Mouse (Mus musculus): ENCODE measurements around the gene Ssh2.

DNA sequence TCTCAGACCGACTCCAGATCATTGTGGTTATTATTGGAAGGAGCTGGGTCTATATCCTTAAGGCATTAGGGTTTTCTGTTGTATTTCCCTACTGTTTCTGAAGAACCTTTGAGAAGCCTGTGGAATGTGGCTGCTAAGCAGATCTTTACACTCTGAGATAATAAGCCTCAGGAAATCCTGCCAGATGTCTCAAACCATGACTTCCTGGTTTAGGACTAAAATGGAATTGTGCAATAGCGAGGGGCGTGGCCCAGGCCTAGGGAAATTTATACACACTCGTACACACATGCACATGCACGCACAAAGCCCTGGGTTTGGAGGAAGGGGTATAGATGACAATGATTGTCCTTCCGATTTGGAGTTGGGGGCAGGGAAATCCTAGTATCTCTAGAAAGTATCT is 193.8 kb downstream of the Ssh2 start:
- no peak for TF ChIP-seq GATA1 (IDR thresholded peaks at IDR 0.05; ENCODE audit: low read length)
- TF ChIP-seq TAL1 (IDR thresholded peaks at IDR 0.05; ENCODE audit: low read length), result no peak
